Mouse (Mus musculus) frontal cortex, adult (tissue): ENCODE measurements around the gene Olfr1257.
"Not testable (repeated sequence)": the region's sequence is repeated elsewhere in the genome, so short reads cannot be mapped to it uniquely, and the experiment has no call there.

Source experiments
- ATAC-seq: cut with Nextera tagmentation; 2 replicates; pipeline ENCODE4 v1.9.2; 2017; ENCODE audit warnings: mild to moderate bottlenecking, moderate library complexity, mixed read lengths; ENCODE audit not compliant: low TSS enrichment

Olfr1257 gene

DNA sequence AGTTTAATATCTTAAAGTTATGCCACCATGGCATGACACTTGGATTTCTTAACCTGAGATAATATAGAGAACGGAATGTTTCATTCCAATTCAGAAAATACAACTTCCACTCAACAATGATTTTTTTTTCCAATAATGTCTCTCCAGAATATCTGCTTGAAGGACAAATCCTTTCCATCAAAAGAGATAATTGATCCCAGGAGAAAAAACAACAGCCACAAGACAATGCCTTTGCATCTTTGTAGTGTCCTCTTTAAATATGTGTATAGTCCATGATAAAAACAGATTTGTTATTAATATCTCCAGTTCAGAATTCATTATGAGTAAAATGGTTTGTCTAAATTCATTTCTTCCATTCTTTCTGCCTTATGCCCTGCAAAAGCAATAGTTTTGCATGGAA is at the start of gene Olfr1257:
Gene Olfr1257, plus strand, starts transcription at position 301 of the 400 bp plus-strand sequence.
- ATAC-seq, result no peak

DNA sequence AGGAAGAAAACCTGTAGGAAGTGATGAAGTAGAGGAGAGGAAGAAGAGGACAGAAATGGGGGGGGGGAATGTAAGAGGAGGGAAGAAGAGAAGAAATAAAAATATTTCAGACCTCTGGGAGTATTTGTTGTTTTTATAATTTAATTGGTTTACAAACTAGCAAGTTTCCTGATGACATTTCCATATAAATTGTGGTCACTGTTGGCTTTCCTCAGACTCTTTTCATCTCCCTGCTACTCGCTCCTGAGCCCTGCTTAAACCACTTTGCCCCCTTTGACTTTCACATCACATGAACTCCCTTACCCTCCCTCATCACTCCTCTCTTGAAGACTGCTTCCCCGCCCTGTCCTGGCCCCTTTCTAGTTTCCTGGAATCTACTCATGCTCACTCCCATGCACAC is 36.8 kb upstream of the Olfr1257 start, which contains the start of gene Olfr1256:
Gene Olfr1256, minus strand, starts transcription at position 101 of the 400 bp plus-strand sequence.
- ATAC-seq, result no peak

DNA sequence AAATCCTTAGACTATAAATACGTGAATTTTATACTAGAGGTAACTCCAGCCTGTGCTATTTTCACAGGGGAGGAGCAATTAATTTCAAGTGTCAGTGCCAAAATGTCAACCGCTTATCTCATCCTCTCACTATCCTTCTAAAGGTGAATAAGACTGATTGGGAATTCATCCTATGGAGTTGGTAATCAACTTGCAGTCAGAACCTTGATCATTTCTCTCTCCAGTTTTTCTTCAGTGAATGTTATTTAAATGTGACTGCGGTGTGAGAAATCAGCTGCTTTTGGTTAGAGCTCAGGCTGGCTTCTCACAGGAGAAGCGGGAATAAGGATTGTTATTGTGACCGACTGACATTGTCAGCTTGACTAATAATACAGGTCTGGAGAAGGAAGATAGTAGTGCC is 30.1 kb upstream of the Olfr1257 start, which contains the start of gene Olfr48:
Gene Olfr48, minus strand, starts transcription at position 101 of the 400 bp plus-strand sequence.
- ATAC-seq, result no peak

DNA sequence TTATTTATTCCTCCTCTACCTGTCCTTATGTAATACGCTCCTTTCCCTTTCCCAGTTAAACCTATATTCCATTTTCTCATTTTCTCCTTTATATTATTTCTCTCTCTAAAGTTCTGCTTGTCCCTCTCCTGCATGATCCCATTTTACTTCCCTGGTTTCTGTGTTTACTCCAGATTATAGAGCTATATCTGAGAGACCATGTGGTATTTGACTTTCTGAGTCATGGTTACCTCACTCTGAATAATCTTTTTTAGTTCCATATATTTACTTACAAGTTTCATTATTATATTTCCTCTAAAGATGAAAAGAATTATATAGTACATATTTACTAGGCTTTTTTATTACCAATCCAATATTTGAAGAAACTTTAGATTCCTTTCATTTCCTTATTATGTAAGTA is 29.0 kb upstream of the Olfr1257 start:
- ATAC-seq, result no peak

DNA sequence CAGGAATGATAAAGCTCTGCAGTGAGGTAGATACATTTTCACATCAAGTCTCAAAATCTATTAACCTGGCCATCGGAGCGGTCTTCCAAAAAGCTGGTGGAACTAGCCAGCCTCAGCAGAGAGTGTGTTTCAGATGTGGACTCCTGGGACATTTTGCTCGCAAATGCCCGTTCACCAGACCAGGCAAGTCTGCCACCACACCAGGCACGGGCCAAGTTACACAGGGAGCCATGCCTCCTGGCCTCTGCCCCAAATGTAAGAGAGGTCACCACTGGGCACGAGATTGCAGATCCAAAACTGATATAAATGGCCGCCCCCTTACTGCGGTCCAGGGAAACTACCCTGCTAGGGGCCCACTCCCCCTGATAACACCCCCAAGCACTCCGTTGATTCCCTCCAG is 34.4 kb downstream of the Olfr1257 start:
- ATAC-seq, result not testable (repeated sequence)

DNA sequence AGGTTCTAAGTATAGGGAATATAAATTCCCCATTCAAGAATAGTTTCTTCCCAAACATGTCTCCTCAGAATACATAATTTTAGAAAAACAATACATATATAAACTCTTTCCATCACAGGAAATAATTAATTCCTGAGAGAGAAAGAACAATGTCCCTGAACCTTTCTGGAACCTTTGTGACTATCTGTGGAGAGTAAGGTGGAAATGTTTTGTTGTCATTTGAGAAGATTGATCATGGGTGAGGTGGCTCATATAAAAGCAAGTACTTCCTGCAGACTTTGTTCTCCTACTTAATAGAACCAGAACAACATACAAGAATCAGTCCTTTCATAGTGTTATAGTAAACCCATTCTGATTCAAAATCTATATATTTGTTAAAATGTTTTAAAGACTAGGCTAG is 48.8 kb downstream of the Olfr1257 start, which contains the start of gene Olfr1258:
Gene Olfr1258, plus strand, starts transcription at position 301 of the 400 bp plus-strand sequence.
- ATAC-seq, result no peak
